8 mouse cellular contexts compared by ENCODE assay signal in the genomic region with DNA sequence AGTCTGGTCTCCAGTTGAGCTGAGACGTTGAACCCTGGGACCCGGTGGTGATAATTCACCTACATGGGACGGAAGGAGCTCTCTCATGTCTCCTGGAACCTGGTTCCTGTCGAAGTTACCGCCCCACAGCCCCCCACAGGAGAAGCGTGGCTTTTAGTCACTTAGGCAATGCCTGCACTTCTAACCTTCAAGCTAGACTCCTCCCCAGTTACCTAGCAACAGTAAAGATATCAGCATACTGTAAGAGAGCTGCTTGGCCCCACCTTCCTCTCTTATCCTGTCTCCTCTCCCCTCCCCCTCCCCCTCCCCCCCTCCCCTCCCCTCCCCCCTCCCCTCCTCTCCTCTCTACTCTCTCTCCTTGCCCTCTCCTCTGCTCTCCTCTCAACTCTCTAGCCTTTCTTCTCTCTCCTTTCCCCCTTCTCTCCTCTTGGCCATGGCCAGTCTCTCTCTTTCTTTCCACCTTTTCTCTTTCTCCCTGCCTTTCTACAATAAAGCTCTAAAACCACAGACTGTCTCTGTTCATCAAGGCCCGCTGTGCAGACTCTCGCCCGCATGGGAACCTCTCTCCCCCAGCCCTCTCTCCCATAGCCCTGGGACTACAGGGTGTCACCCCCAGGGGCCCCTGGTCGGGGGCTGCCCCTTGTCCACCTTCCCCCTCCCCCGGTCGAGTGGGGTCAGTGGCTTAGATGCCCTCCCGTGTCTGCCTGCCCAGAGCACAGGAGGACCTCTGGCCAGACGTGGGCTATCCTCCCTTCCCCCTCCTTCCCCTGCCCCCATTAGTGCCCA.
DNase-seq lines count a peak whose midpoint lies in the region; ATAC-seq and TF ChIP-seq lines count a peak whose summit lies in the region.

No protein-coding gene starts in this region.

- H3K9me3 ChIP-seq in lung, embryonic 15.5 days = no peaks in the 10 kb centered on the region
- H3K9me3 ChIP-seq in intestine, embryonic 15.5 days = no peaks in the 10 kb centered on the region
- H3K9me3 ChIP-seq in stomach, embryonic 15.5 days = no peaks in the 10 kb centered on the region

- no peaks in the 10 kb centered on the region for H3K36me3 ChIP-seq in lung, embryonic 15.5 days
- no peaks in the 10 kb centered on the region for H3K36me3 ChIP-seq in intestine, embryonic 15.5 days
- H3K36me3 ChIP-seq in stomach, embryonic 15.5 days = no peaks in the 10 kb centered on the region

- H3K27me3 ChIP-seq in lung, embryonic 15.5 days = no peaks in the 10 kb centered on the region
- no peaks in the 10 kb centered on the region for H3K27me3 ChIP-seq in intestine, embryonic 15.5 days (replicated peaks)
- H3K27me3 ChIP-seq in stomach, embryonic 15.5 days (replicated peaks) = no peaks in the 10 kb centered on the region

- peak; percentile 5 for DNase-seq in CD4-positive, CD25-positive, alpha-beta regulatory T cell, adult 2 months (ENCODE audit: low read depth, low spot score)
- no peak for DNase-seq in lung, postnatal 4 days
- no peak for DNase-seq in layer of hippocampus, adult 2 months (ENCODE audit: low spot score in 2 of 2)
- DNase-seq in ovary, postnatal 14 days (ENCODE audit: low spot score) = no peak

- H3K27ac ChIP-seq in lung, embryonic 15.5 days = no peak overlapping the region
- no peak overlapping the region for H3K27ac ChIP-seq in intestine, embryonic 15.5 days
- no peak overlapping the region for H3K27ac ChIP-seq in stomach, embryonic 15.5 days
- no peak overlapping the region for H3K27ac ChIP-seq in layer of hippocampus, adult 2 months

- no peaks in the 10 kb centered on the region for H3K4me1 ChIP-seq in lung, embryonic 15.5 days
- H3K4me1 ChIP-seq in intestine, embryonic 15.5 days (replicated peaks) = peaks cover 5% of the 10 kb centered on the region; the same call in 1 of the 2 replicates
- H3K4me1 ChIP-seq in stomach, embryonic 15.5 days = no peaks in the 10 kb centered on the region

- 21% methylated on average over 14 of the region's 14 CpGs for WGBS in lung, embryonic 15.5 days
- WGBS in intestine, embryonic 15.5 days = 31% methylated on average over 14 of the region's 14 CpGs
- WGBS in stomach, embryonic 15.5 days = 30% methylated on average over 14 of the region's 14 CpGs

- no peak overlapping the region for H3K4me3 ChIP-seq in lung, embryonic 15.5 days
- H3K4me3 ChIP-seq in intestine, embryonic 15.5 days (replicated peaks) = no peak overlapping the region
- no peak overlapping the region for H3K4me3 ChIP-seq in stomach, embryonic 15.5 days (replicated peaks)
- H3K4me3 ChIP-seq in layer of hippocampus, adult 2 months = no peak overlapping the region

- no peak for TF ChIP-seq CTCF in layer of hippocampus, adult 2 months (conservative IDR thresholded peaks at IDR 0.05)

- H3K4me2 ChIP-seq in lung, embryonic 15.5 days = no peak overlapping the region
- no peak overlapping the region for H3K4me2 ChIP-seq in intestine, embryonic 15.5 days (replicated peaks)
- H3K4me2 ChIP-seq in stomach, embryonic 15.5 days = no peak overlapping the region

- ATAC-seq in CD4-positive, CD25-positive, alpha-beta regulatory T cell, adult 4 months = no peak
- peak; percentile 67; the same call in 1 of the 2 replicates for ATAC-seq in lung, embryonic 15.5 days (ENCODE audit: borderline replicate concordance, extremely low read depth, low FRiP score, low TSS enrichment)
- ATAC-seq in intestine, embryonic 15.5 days = peak; percentile 77
- ATAC-seq in stomach, embryonic 15.5 days (ENCODE audit: insufficient read depth, low FRiP score, low read depth) = peak; percentile 83

- no peak overlapping the region for H3K9ac ChIP-seq in lung, embryonic 15.5 days
- no peak overlapping the region for H3K9ac ChIP-seq in intestine, embryonic 15.5 days
- H3K9ac ChIP-seq in stomach, embryonic 15.5 days = no peak overlapping the region
